In genomic region chr15:10714409-10715138, GRCm38 (mm10) we compare ENCODE assay signal across 8 mouse cellular contexts. TPM values are rescaled to one million over a fixed set of nuclear protein-coding genes. Genes with fewer than 3 reads are reported as not detected.
A peak's percentile ranks its signal among the peaks of the same experiment; 100 is the strongest.
DNase-seq lines count a peak whose midpoint lies in the region; ATAC-seq lines count a peak whose summit lies in the region.
"Had no signal": no experiment of that assay in that cellular context is flagged by ENCODE, and none has a peak within 500 bp of the region (broad histone marks: within the 10 kb centered on the region; RNA-seq: fewer than 3 reads in every experiment).

Gene Rai14 (minus strand): TSS chr15:10714624.

- H3K9me3 ChIP-seq in hindbrain, embryonic 16.5 days (ENCODE audit: control insufficient read depth, low read length), result no peaks in the 10 kb centered on the region

- intact Hi-C loops in left cerebral cortex, postnatal 25 days (cut with DNase I), result loop anchor here (5.0 to 10.0 kb wide), 2 partner anchors 158 to 210 kb away; no protein-coding TSS in a partner anchor

- H3K9ac ChIP-seq in hindbrain, embryonic 16.5 days (ENCODE audit: low read depth, low read length), result peak within 1 kb of the TSS; percentile 68

- peak; percentile 75 for ATAC-seq in hindbrain, embryonic 16.5 days
- ATAC-seq in megakaryocyte progenitor cell, adult 5-6 weeks (replicated peaks; ENCODE audit: poor library complexity), result peak; percentile 70

- H3K27me3 ChIP-seq in hindbrain, embryonic 16.5 days (replicated peaks; ENCODE audit: control insufficient read depth, insufficient read depth, low read length), result no peaks in the 10 kb centered on the region

- H3K27ac ChIP-seq in hindbrain, embryonic 16.5 days (ENCODE audit: low read depth, low read length), result peak within 1 kb of the TSS; percentile 50

- H3K4me3 ChIP-seq in hindbrain, embryonic 16.5 days (ENCODE audit: low read length), result peak within 1 kb of the TSS; percentile 63

- WGBS in hindbrain, embryonic 16.5 days, result under 1% methylated on average over 51 of the region's 68 CpGs

- peak within 1 kb of the TSS; percentile 87 for H3K4me2 ChIP-seq in hindbrain, embryonic 16.5 days (ENCODE audit: low read length)

- DNase-seq in adrenal gland, adult 18-20 months (ENCODE audit: low spot score in 2 of 2), result peak; percentile 79 to 80
- peak; percentile 35 to 36 for DNase-seq in cerebellum, postnatal 4 days (ENCODE audit: low spot score in 2 of 2)
- DNase-seq in gastrocnemius, adult 8-10 months (ENCODE audit: low spot score in 2 of 2), result peak; percentile 51 to 62
- DNase-seq in left cerebral cortex, postnatal 25 days (ENCODE audit: low spot score in 2 of 2), result peak; percentile 24 to 31
- peak; percentile 47 for DNase-seq in right cerebral cortex, postnatal 4 days

- peaks cover 9% of the 10 kb centered on the region for H3K4me1 ChIP-seq in hindbrain, embryonic 16.5 days (ENCODE audit: control insufficient read depth, insufficient read depth, low read depth, low read length)

- H3K36me3 ChIP-seq in hindbrain, embryonic 16.5 days (ENCODE audit: control insufficient read depth, insufficient read depth, low read length), result no peaks in the 10 kb centered on the region

RNA-seq across cellular contexts. Expression of gene Rai14, which starts in this region (rescaled TPM):
- 10 to 100 TPM; 26.9 to 28.7 TPM for total RNA-seq in adrenal gland, adult 18-20 months (2021)
- total RNA-seq in gastrocnemius, adult 8-10 months (2022), result 1 to 10 TPM; 3.8 to 6.1 (median 5.1) TPM
- polyA plus RNA-seq in hindbrain, embryonic 16.5 days (2015; fragmentation: Nextera tagmentation; extraction: Ambion mirVana), result 8.2 and 11.6 TPM in 2 replicates
- 1 to 10 TPM; 7.5 to 8.9 TPM for total RNA-seq in left cerebral cortex, postnatal 25 days (2021)
- total RNA-seq in megakaryocyte progenitor cell, adult 5-6 weeks (2015), result 5.2 and 6.9 TPM in 2 replicates
- total RNA-seq in megakaryocyte progenitor cell, adult 5-6 weeks (2017), result 3.8 and 4.5 TPM in 2 replicates
- total RNA-seq: neutrophil, adult 5-6 weeks had no signal

Comparison
In these comparisons a context has a peak if more than half of its experiments do, and no peak if none do; other contexts are left out.
1. Peak in every context shown above with its lines: DNase-seq, ATAC-seq, H3K4me3 ChIP-seq and H3K27ac ChIP-seq.
2. DNase-seq: peak in every context shown above with its lines; median percentile 80 in adrenal gland, adult 18-20 months; 56 in gastrocnemius, adult 8-10 months; 47 in right cerebral cortex, postnatal 4 days; 36 in cerebellum, postnatal 4 days; 28 in left cerebral cortex, postnatal 25 days.